Mouse (Mus musculus): ENCODE measurements around the gene Stac.

- TF ChIP-seq GATA1 (IDR thresholded peaks at IDR 0.05; ENCODE audit: borderline replicate concordance, low read length), result no peak
- TF ChIP-seq CTCF (IDR thresholded peaks at IDR 0.05; ENCODE audit: low read depth, low read length), result no peak
- no peak for TF ChIP-seq TAL1 (conservative IDR thresholded peaks at IDR 0.05; ENCODE audit: low read depth, low read length)
- TF ChIP-seq POLR2AphosphoS5 (IDR thresholded peaks at IDR 0.05; ENCODE audit: insufficient replicate concordance, low read depth, low read length), result no peak
- no peak for TF ChIP-seq GATA2 (IDR thresholded peaks at IDR 0.05; ENCODE audit: borderline replicate concordance, low read depth, low read length)
These were observed 24.3 kb upstream of the Stac start for GRCm38 (mm10) chr9:111714457-111714856.
